Mouse (Mus musculus): ENCODE data around the gene Spg20.

- TF ChIP-seq CTCF (IDR thresholded peaks at IDR 0.05; ENCODE audit: low read depth) = no peak
- no peak for TF ChIP-seq EP300 (IDR thresholded peaks at IDR 0.05; ENCODE audit: low read depth)
Observed at GRCm38 (mm10) chr3:55085716-55086115, 26.2 kb upstream of the Spg20 start.

All from liver, embryonic 14.5 days (tissue).